In genomic region chr11:111088812-111089211, GRCm38 (mm10) we compare ENCODE assay signal across 23 mouse cellular contexts. TPM values are rescaled to one million over a fixed set of nuclear protein-coding genes. Genes with fewer than 3 reads are reported as not detected.
A peak's percentile ranks its signal among the peaks of the same experiment; 100 is the strongest.
DNase-seq lines count a peak whose midpoint lies in the region; ATAC-seq and TF ChIP-seq lines count a peak whose summit lies in the region.
"Had no signal": no experiment of that assay in that cellular context is flagged by ENCODE, and none has a peak within 500 bp of the region (broad histone marks: within the 10 kb centered on the region; RNA-seq: fewer than 3 reads in every experiment).

No protein-coding gene starts in this region.

- H3K4me3 ChIP-seq in kidney, postnatal 0 days (replicated peaks; ENCODE audit: low read depth, low read length), result no peak overlapping the region
- H3K4me3 ChIP-seq in intestine, postnatal 0 days (ENCODE audit: low read depth, low read length), result no peak overlapping the region
- H3K4me3 ChIP-seq: embryonic facial prominence, embryonic 15.5 days; forebrain, embryonic 12.5 days; heart, embryonic 12.5 days; liver, embryonic 15.5 days; midbrain, embryonic 13.5 days; stomach, embryonic 15.5 days had no signal

- peak; percentile 26 for DNase-seq in embryo, embryonic 10.5 days (ENCODE audit: low spot score)
- no peak for DNase-seq in embryo, embryonic 9.5 days (ENCODE audit: extremely low spot score)
- peak; percentile 40 for DNase-seq in kidney, postnatal 0 days (ENCODE audit: low spot score)
- DNase-seq in kidney, postnatal 25 days, result no peak
- peak; percentile 72 for DNase-seq in skeletal muscle tissue, adult 2 months (ENCODE audit: low read depth, low spot score)
- no peak for DNase-seq in right cerebral cortex, postnatal 36 days (ENCODE audit: low spot score in 2 of 2)
- DNase-seq: cerebellum, postnatal 25 days; heart, postnatal 4 days; kidney, postnatal 4 days; layer of hippocampus, postnatal 36 days; left cerebral cortex, postnatal 4 days; lung, postnatal 10 days; right cerebral cortex, postnatal 4 days; thymus, postnatal 14 days had no signal

- no peaks in the 10 kb centered on the region; the same call in 1 of the 2 replicates for H3K27me3 ChIP-seq in kidney, postnatal 0 days (ENCODE audit: insufficient read depth, low read length)
- H3K27me3 ChIP-seq in intestine, postnatal 0 days (replicated peaks; ENCODE audit: control insufficient read depth, insufficient read depth, low read length), result no peaks in the 10 kb centered on the region
- H3K27me3 ChIP-seq: embryonic facial prominence, embryonic 15.5 days; forebrain, embryonic 12.5 days; heart, embryonic 12.5 days; liver, embryonic 15.5 days; midbrain, embryonic 13.5 days; stomach, embryonic 15.5 days had no signal

- no peaks in the 10 kb centered on the region for H3K4me1 ChIP-seq in kidney, postnatal 0 days (replicated peaks; ENCODE audit: insufficient read depth, low read length)
- H3K4me1 ChIP-seq in intestine, postnatal 0 days (replicated peaks; ENCODE audit: control insufficient read depth, insufficient read depth, low read length), result no peaks in the 10 kb centered on the region
- H3K4me1 ChIP-seq: embryonic facial prominence, embryonic 15.5 days; forebrain, embryonic 12.5 days; liver, embryonic 15.5 days; midbrain, embryonic 13.5 days; stomach, embryonic 15.5 days had no signal

- no peak for TF ChIP-seq CTCF in kidney, postnatal 0 days (IDR thresholded peaks at IDR 0.05; ENCODE audit: low read depth)
- no peak for TF ChIP-seq CTCF in intestine, postnatal 0 days (IDR thresholded peaks at IDR 0.05; ENCODE audit: low read depth)

- H3K9me3 ChIP-seq in kidney, postnatal 0 days (replicated peaks; ENCODE audit: low read length), result no peaks in the 10 kb centered on the region
- H3K9me3 ChIP-seq in intestine, postnatal 0 days (ENCODE audit: control insufficient read depth), result no peaks in the 10 kb centered on the region
- H3K9me3 ChIP-seq: embryonic facial prominence, embryonic 15.5 days; forebrain, embryonic 12.5 days; heart, embryonic 12.5 days; liver, embryonic 15.5 days; midbrain, embryonic 13.5 days; stomach, embryonic 15.5 days had no signal

- ATAC-seq in kidney, postnatal 0 days (replicated peaks; ENCODE audit: low FRiP score, low read depth), result 0 out of 2 replicates have a peak, but pooled peaks have one; percentile 40
- ATAC-seq in intestine, postnatal 0 days, result peak; percentile 59
- no peak for ATAC-seq in activated CD4-positive, CD25-positive, alpha-beta regulatory T cell, adult 4 months
- ATAC-seq: midbrain, embryonic 13.5 days; Patski had no signal

- no peak overlapping the region for H3K9ac ChIP-seq in kidney, postnatal 0 days (ENCODE audit: low read depth, low read length)
- H3K9ac ChIP-seq in intestine, postnatal 0 days (ENCODE audit: low read depth, low read length), result no peak overlapping the region
- H3K9ac ChIP-seq: embryonic facial prominence, embryonic 15.5 days; forebrain, embryonic 12.5 days; heart, embryonic 12.5 days; liver, embryonic 15.5 days; midbrain, embryonic 13.5 days; stomach, embryonic 15.5 days had no signal

- 14% methylated on average over 3 of the region's 3 CpGs for WGBS in kidney, postnatal 0 days
- 15% methylated on average over 3 of the region's 3 CpGs for WGBS in intestine, postnatal 0 days

- H3K4me2 ChIP-seq in kidney, postnatal 0 days (ENCODE audit: low read length), result no peak overlapping the region
- H3K4me2 ChIP-seq in intestine, postnatal 0 days (replicated peaks; ENCODE audit: low read depth), result no peak overlapping the region
- H3K4me2 ChIP-seq: embryonic facial prominence, embryonic 15.5 days; forebrain, embryonic 12.5 days; heart, embryonic 12.5 days; liver, embryonic 15.5 days; midbrain, embryonic 13.5 days; stomach, embryonic 15.5 days had no signal

- no peaks in the 10 kb centered on the region for H3K36me3 ChIP-seq in kidney, postnatal 0 days (ENCODE audit: insufficient read depth, low read length)
- H3K36me3 ChIP-seq in intestine, postnatal 0 days (ENCODE audit: control insufficient read depth, insufficient read depth), result no peaks in the 10 kb centered on the region
- H3K36me3 ChIP-seq: embryonic facial prominence, embryonic 15.5 days; forebrain, embryonic 12.5 days; heart, embryonic 12.5 days; liver, embryonic 15.5 days; midbrain, embryonic 13.5 days; stomach, embryonic 15.5 days had no signal

- no peak overlapping the region for H3K27ac ChIP-seq in kidney, postnatal 0 days
- no peak overlapping the region for H3K27ac ChIP-seq in intestine, postnatal 0 days (ENCODE audit: low read depth, low read length)
- H3K27ac ChIP-seq: embryonic facial prominence, embryonic 15.5 days; forebrain, embryonic 12.5 days; liver, embryonic 15.5 days; midbrain, embryonic 13.5 days; stomach, embryonic 15.5 days had no signal

RNA-seq across cellular contexts. Expression of gene Kcnj2, which starts 22.8 kb away (rescaled TPM):
- 0.60 and 0.68 TPM in 2 replicates for polyA plus RNA-seq in kidney, postnatal 0 days (2015; fragmentation: Nextera tagmentation; extraction: Ambion mirVana)
- polyA plus RNA-seq in intestine, postnatal 0 days (2015; fragmentation: Nextera tagmentation; extraction: Ambion mirVana), result 0.66 and 0.76 TPM in 2 replicates
- under 1 TPM in 1 of 2 experiments, not detected in 1; 0.09 TPM for polyA plus RNA-seq in activated CD4-positive, CD25-positive, alpha-beta regulatory T cell, adult 4 months (2017; shearing (Covaris generic))

Comparison
In these comparisons a context has a peak if more than half of its experiments do, and no peak if none do; other contexts are left out.
1. DNase-seq: peak in embryo, embryonic 10.5 days (single experiment), kidney, postnatal 0 days (single experiment) and skeletal muscle tissue, adult 2 months (single experiment); none in embryo, embryonic 9.5 days (single experiment), kidney, postnatal 25 days (0 of 2) and right cerebral cortex, postnatal 36 days (0 of 2).